Mouse (Mus musculus) R1 (cell line): ENCODE results near the gene Dpep2nb.
"Not testable (repeated sequence)": the region's sequence is repeated elsewhere in the genome, so short reads cannot be mapped to it uniquely, and the experiment has no call there.

Source experiments
- DNase-seq: peaks from one replicate; pipeline ENCODE4 v3.0.0-alpha.2; 2018; ENCODE audit warnings: low read depth, low spot score

The Dpep2nb gene

GRCm38 (mm10) chr8:106005875-106006274 is at the start of gene Dpep2nb:
Gene Dpep2nb, minus strand, starts transcription at chr8:106005975.
- DNase-seq, result no peak

GRCm38 (mm10) chr8:106055038-106055437 is 49.3 kb upstream of the Dpep2nb start:
- no peak for DNase-seq

- peak; percentile 50 for DNase-seq
These were observed 48.5 kb upstream of the Dpep2nb start for GRCm38 (mm10) chr8:106054190-106054811.

GRCm38 (mm10) chr8:106052510-106053089 is 46.8 kb upstream of the Dpep2nb start:
- DNase-seq, result no peak

GRCm38 (mm10) chr8:106051068-106051467 is 45.3 kb upstream of the Dpep2nb start:
- DNase-seq, result no peak

- DNase-seq, result no peak
These were observed 44.1 kb upstream of the Dpep2nb start for GRCm38 (mm10) chr8:106049840-106050239.

GRCm38 (mm10) chr8:106047854-106048630 is 42.3 kb upstream of the Dpep2nb start:
- no peak for DNase-seq

GRCm38 (mm10) chr8:106046872-106047559 is 41.2 kb upstream of the Dpep2nb start:
- DNase-seq, result no peak

- DNase-seq, result no peak
These were observed 38.4 kb upstream of the Dpep2nb start for GRCm38 (mm10) chr8:106044151-106044550.

GRCm38 (mm10) chr8:106043055-106043454 is 37.3 kb upstream of the Dpep2nb start:
- no peak for DNase-seq

- DNase-seq, result no peak
These were observed 34.4 kb upstream of the Dpep2nb start for GRCm38 (mm10) chr8:106040218-106040617.

- no peak for DNase-seq
These were observed 33.8 kb upstream of the Dpep2nb start for GRCm38 (mm10) chr8:106039605-106040004.

GRCm38 (mm10) chr8:106038721-106039120 is 32.9 kb upstream of the Dpep2nb start:
- no peak for DNase-seq

- DNase-seq, result peak; percentile 79
These were observed 16.7 kb upstream of the Dpep2nb start for GRCm38 (mm10) chr8:106022483-106022882.

GRCm38 (mm10) chr8:106018039-106018438 is 12.3 kb upstream of the Dpep2nb start:
- DNase-seq, result no peak

GRCm38 (mm10) chr8:106017130-106017529 is 11.4 kb upstream of the Dpep2nb start:
- no peak for DNase-seq

- no peak for DNase-seq
These were observed 10.5 kb upstream of the Dpep2nb start for GRCm38 (mm10) chr8:106016284-106016683.

GRCm38 (mm10) chr8:106012203-106012602 is 6.4 kb upstream of the Dpep2nb start:
- not testable (repeated sequence) for DNase-seq

GRCm38 (mm10) chr8:106011643-106011986 is 5.8 kb upstream of the Dpep2nb start, which contains the start of gene Ddx28:
Gene Ddx28, minus strand, starts transcription at chr8:106011882.
- DNase-seq, result no peak

- peak; percentile 96 for DNase-seq
These were observed 5.2 kb upstream of the Dpep2nb start for GRCm38 (mm10) chr8:106010748-106011642.

GRCm38 (mm10) chr8:106007891-106008290 is 2.1 kb upstream of the Dpep2nb start:
- DNase-seq, result peak; percentile 42
